In genomic region chr13:100776056-100776419, GRCm38 (mm10) we compare ENCODE assay signal across 8 mouse cellular contexts. TPM values are rescaled to one million over a fixed set of nuclear protein-coding genes. Genes with fewer than 3 reads are reported as not detected.
DNase-seq lines count a peak whose midpoint lies in the region; ATAC-seq and TF ChIP-seq lines count a peak whose summit lies in the region.

No protein-coding gene starts in this region.

- intact Hi-C loops in heart, postnatal 10 days (cut with DNase I) = no loop called here

- H3K27me3 ChIP-seq in heart, embryonic 16.5 days (ENCODE audit: control insufficient read depth, insufficient read depth, low read length) = no peaks in the 10 kb centered on the region
- H3K27me3 ChIP-seq in forebrain, postnatal 0 days (ENCODE audit: insufficient read depth, low read length) = no peaks in the 10 kb centered on the region

- ATAC-seq in heart, embryonic 16.5 days (replicated peaks; ENCODE audit: extremely low read depth, insufficient read depth, low FRiP score) = 0 out of 2 replicates have a peak, but pooled peaks have one; percentile 2
- no peak for ATAC-seq in forebrain, postnatal 0 days

- H3K4me1 ChIP-seq in heart, embryonic 16.5 days (ENCODE audit: control insufficient read depth, insufficient read depth, low read length) = peaks cover 13% of the 10 kb centered on the region
- no peaks in the 10 kb centered on the region; the same call in 1 of the 2 replicates for H3K4me1 ChIP-seq in bone marrow, adult 2 months (ENCODE audit: control insufficient read depth, insufficient read depth, low read length)
- 0 out of 2 replicates have a peak, but pooled peaks cover 3% of the 10 kb centered on the region for H3K4me1 ChIP-seq in forebrain, postnatal 0 days (ENCODE audit: insufficient read depth)

- WGBS in heart, embryonic 16.5 days = 13% methylated on average over 8 of the region's 8 CpGs
- 5% methylated on average over 8 of the region's 8 CpGs for WGBS in bone marrow, adult 2 months
- 12% methylated on average over 8 of the region's 8 CpGs for WGBS in forebrain, postnatal 0 days
- 6% methylated on average over 8 of the region's 8 CpGs for WGBS in macrophage (ENCODE audit: missing documents)

- peak overlapping the region; percentile 91 for H3K4me2 ChIP-seq in heart, embryonic 16.5 days (ENCODE audit: low read depth, low read length)
- H3K4me2 ChIP-seq in forebrain, postnatal 0 days (ENCODE audit: low read depth) = peak overlapping the region; percentile 81

- H3K4me3 ChIP-seq in heart, embryonic 16.5 days (ENCODE audit: low read length) = peak overlapping the region; percentile 96
- peak overlapping the region; percentile 91 for H3K4me3 ChIP-seq in bone marrow, adult 2 months (replicated peaks; ENCODE audit: control insufficient read depth, low read depth, low read length)
- peak overlapping the region; percentile 60 for H3K4me3 ChIP-seq in forebrain, postnatal 0 days (ENCODE audit: low read depth, low read length)
- H3K4me3 ChIP-seq in macrophage (ENCODE audit: inconsistent target) = peak overlapping the region; percentile 82

- H3K27ac ChIP-seq in heart, embryonic 16.5 days (ENCODE audit: low read length) = peak overlapping the region; percentile 19; the same call in 1 of the 2 replicates
- H3K27ac ChIP-seq in bone marrow, adult 2 months (ENCODE audit: control insufficient read depth, insufficient read depth, low read depth, low read length, poor library complexity) = no peak overlapping the region
- peak overlapping the region; percentile 1; the same call in 1 of the 2 replicates for H3K27ac ChIP-seq in forebrain, postnatal 0 days (ENCODE audit: low read depth, low read length)
- H3K27ac ChIP-seq in macrophage = no peak overlapping the region

- no peak for TF ChIP-seq CTCF in bone marrow, adult 2 months (IDR thresholded peaks at IDR 0.05; ENCODE audit: control insufficient read depth, insufficient read depth, low read length)
- no peak for TF ChIP-seq CTCF in forebrain, postnatal 0 days (IDR thresholded peaks at IDR 0.05; ENCODE audit: low read depth)

- DNase-seq in heart, postnatal 10 days = no peak
- DNase-seq in forebrain, postnatal 0 days = no peak
- no peak for DNase-seq in urinary bladder, postnatal 14 days (ENCODE audit: low spot score)
- no peak for DNase-seq in cerebellum, adult 18-20 months
- DNase-seq in kidney, postnatal 10 days = no peak

- peaks cover 8% of the 10 kb centered on the region for H3K79me2 ChIP-seq in macrophage (ENCODE audit: inconsistent target)

- no peak for TF ChIP-seq POLR2A in bone marrow, adult 2 months (IDR thresholded peaks at IDR 0.05; ENCODE audit: borderline replicate concordance, control insufficient read depth, low read depth, low read length)

- peaks cover 5% of the 10 kb centered on the region for H3K36me3 ChIP-seq in heart, embryonic 16.5 days (ENCODE audit: control insufficient read depth, insufficient read depth)
- H3K36me3 ChIP-seq in forebrain, postnatal 0 days (ENCODE audit: insufficient read depth) = no peaks in the 10 kb centered on the region
- H3K36me3 ChIP-seq in macrophage (ENCODE audit: inconsistent target) = no peaks in the 10 kb centered on the region

- H3K9me3 ChIP-seq in heart, embryonic 16.5 days (replicated peaks; ENCODE audit: control insufficient read depth, low read length) = no peaks in the 10 kb centered on the region
- no peaks in the 10 kb centered on the region for H3K9me3 ChIP-seq in forebrain, postnatal 0 days (ENCODE audit: low read length)

- peak overlapping the region; percentile 84 for H3K9ac ChIP-seq in heart, embryonic 16.5 days (ENCODE audit: low read length)
- peak overlapping the region; percentile 26 for H3K9ac ChIP-seq in forebrain, postnatal 0 days

RNA-seq across cellular contexts. Expression of gene Cenph, which starts 0.3 kb away (rescaled TPM):
- 14.6 and 16.7 TPM in 2 replicates for polyA plus RNA-seq in heart, embryonic 16.5 days (2015; fragmentation: Nextera tagmentation; extraction: Ambion mirVana)
- 1 to 10 TPM; 2.1 to 2.8 TPM for total RNA-seq in heart, postnatal 10 days (2021)
- polyA plus RNA-seq in bone marrow, adult 2 months (2011; ENCODE audit: insufficient read depth, insufficient read length, low replicate concordance, missing spikeins) = 50.0 and 67.5 TPM in 2 replicates
- 3.5 and 4.9 TPM in 2 replicates for total RNA-seq in forebrain, postnatal 0 days (2014; rRNA removed)
- 6.8 and 7.7 TPM in 2 replicates for polyA plus RNA-seq in forebrain, postnatal 0 days (2015; fragmentation: Nextera tagmentation; extraction: Ambion mirVana)
- 1 to 10 TPM in 19 of 26 experiments, under 1 TPM in 3, not detected in 4; 0.77 to 10.0 (median 3.6) TPM for total RNA-seq in macrophage (2018; cell fraction: chromatin; rRNA removed)
- total RNA-seq in macrophage (2018; cell fraction: cytosol; rRNA removed) = 1 to 10 TPM in 24 of 26 experiments, under 1 TPM in 2; 0.90 to 2.4 (median 1.5) TPM
- 10 to 100 TPM in 1 of 26 experiments, 1 to 10 TPM in 14, under 1 TPM in 7, not detected in 4; 0.46 to 16.3 (median 1.5) TPM for total RNA-seq in macrophage (2018; cell fraction: nucleus; rRNA removed)
- polyA plus RNA-seq in macrophage (2018) = 0.86 to 7.4 TPM (median 4.3 TPM) in 3 replicates

RNA-seq across cellular contexts. Expression of gene Ccnb1, which starts 10.3 kb away (rescaled TPM):
- polyA plus RNA-seq in heart, embryonic 16.5 days (2015; fragmentation: Nextera tagmentation; extraction: Ambion mirVana) = 187 and 205 TPM in 2 replicates
- total RNA-seq in heart, postnatal 10 days (2021) = 10 to 100 TPM; 19.3 to 27.8 TPM
- 62.2 and 75.7 TPM in 2 replicates for polyA plus RNA-seq in bone marrow, adult 2 months (2011; ENCODE audit: insufficient read depth, insufficient read length, low replicate concordance, missing spikeins)
- 16.5 and 17.1 TPM in 2 replicates for total RNA-seq in forebrain, postnatal 0 days (2014; rRNA removed)
- polyA plus RNA-seq in forebrain, postnatal 0 days (2015; fragmentation: Nextera tagmentation; extraction: Ambion mirVana) = 22.8 and 26.2 TPM in 2 replicates
- 10 to 100 TPM in 2 of 26 experiments, 1 to 10 TPM in 20, under 1 TPM in 4; 0.57 to 31.0 (median 3.5) TPM for total RNA-seq in macrophage (2018; cell fraction: chromatin; rRNA removed)
- 1 to 10 TPM; 1.9 to 9.2 (median 3.3) TPM for total RNA-seq in macrophage (2018; cell fraction: cytosol; rRNA removed)
- 10 to 100 TPM in 1 of 26 experiments, 1 to 10 TPM in 25; 1.4 to 16.0 (median 3.4) TPM for total RNA-seq in macrophage (2018; cell fraction: nucleus; rRNA removed)
- polyA plus RNA-seq in macrophage (2018) = 1.8 to 7.7 TPM (median 6.2 TPM) in 3 replicates

RNA-seq across cellular contexts. Expression of gene Mrps36, which starts 31.6 kb away (rescaled TPM):
- 246 and 254 TPM in 2 replicates for polyA plus RNA-seq in heart, embryonic 16.5 days (2015; fragmentation: Nextera tagmentation; extraction: Ambion mirVana)
- 100 to 1,000 TPM; 163 to 174 TPM for total RNA-seq in heart, postnatal 10 days (2021)
- 35.3 and 44.2 TPM in 2 replicates for polyA plus RNA-seq in bone marrow, adult 2 months (2011; ENCODE audit: insufficient read depth, insufficient read length, low replicate concordance, missing spikeins)
- total RNA-seq in forebrain, postnatal 0 days (2014; rRNA removed) = 33.0 and 63.9 TPM in 2 replicates
- polyA plus RNA-seq in forebrain, postnatal 0 days (2015; fragmentation: Nextera tagmentation; extraction: Ambion mirVana) = 151 and 181 TPM in 2 replicates
- 1 to 10 TPM in 19 of 26 experiments, not detected in 7; 1.1 to 7.2 (median 2.2) TPM for total RNA-seq in macrophage (2018; cell fraction: chromatin; rRNA removed)
- total RNA-seq in macrophage (2018; cell fraction: cytosol; rRNA removed) = 10 to 100 TPM; 47.4 to 77.3 (median 59.6) TPM
- total RNA-seq in macrophage (2018; cell fraction: nucleus; rRNA removed) = 10 to 100 TPM in 8 of 26 experiments, 1 to 10 TPM in 18; 3.0 to 16.2 (median 7.0) TPM
- 71.3 to 93.3 TPM (median 80.4 TPM) in 3 replicates for polyA plus RNA-seq in macrophage (2018)

RNA-seq across cellular contexts. Expression of gene Cdk7, which starts 45.3 kb away (rescaled TPM):
- polyA plus RNA-seq in heart, embryonic 16.5 days (2015; fragmentation: Nextera tagmentation; extraction: Ambion mirVana) = 64.4 and 67.7 TPM in 2 replicates
- 10 to 100 TPM; 29.5 to 34.8 TPM for total RNA-seq in heart, postnatal 10 days (2021)
- polyA plus RNA-seq in bone marrow, adult 2 months (2011; ENCODE audit: insufficient read depth, insufficient read length, low replicate concordance, missing spikeins) = 18.1 and 24.2 TPM in 2 replicates
- 38.0 and 48.2 TPM in 2 replicates for total RNA-seq in forebrain, postnatal 0 days (2014; rRNA removed)
- polyA plus RNA-seq in forebrain, postnatal 0 days (2015; fragmentation: Nextera tagmentation; extraction: Ambion mirVana) = 36.5 and 40.9 TPM in 2 replicates
- total RNA-seq in macrophage (2018; cell fraction: chromatin; rRNA removed) = 100 to 1,000 TPM in 3 of 26 experiments, 10 to 100 TPM in 23; 19.1 to 114 (median 72.1) TPM
- 10 to 100 TPM; 11.1 to 25.5 (median 18.9) TPM for total RNA-seq in macrophage (2018; cell fraction: cytosol; rRNA removed)
- total RNA-seq in macrophage (2018; cell fraction: nucleus; rRNA removed) = 10 to 100 TPM; 19.4 to 70.0 (median 37.2) TPM
- polyA plus RNA-seq in macrophage (2018) = 15.2 to 26.0 TPM (median 24.2 TPM) in 3 replicates

RNA-seq across cellular contexts. Expression of gene Slc30a5, which starts 57.2 kb away (rescaled TPM):
- polyA plus RNA-seq in heart, embryonic 16.5 days (2015; fragmentation: Nextera tagmentation; extraction: Ambion mirVana) = 34.1 and 36.3 TPM in 2 replicates
- 10 to 100 TPM; 28.9 to 32.2 TPM for total RNA-seq in heart, postnatal 10 days (2021)
- 20.7 and 23.2 TPM in 2 replicates for polyA plus RNA-seq in bone marrow, adult 2 months (2011; ENCODE audit: insufficient read depth, insufficient read length, low replicate concordance, missing spikeins)
- 44.8 and 59.7 TPM in 2 replicates for total RNA-seq in forebrain, postnatal 0 days (2014; rRNA removed)
- 16.9 and 23.0 TPM in 2 replicates for polyA plus RNA-seq in forebrain, postnatal 0 days (2015; fragmentation: Nextera tagmentation; extraction: Ambion mirVana)
- 10 to 100 TPM; 22.7 to 86.7 (median 45.4) TPM for total RNA-seq in macrophage (2018; cell fraction: chromatin; rRNA removed)
- total RNA-seq in macrophage (2018; cell fraction: cytosol; rRNA removed) = 10 to 100 TPM; 27.8 to 64.5 (median 42.7) TPM
- total RNA-seq in macrophage (2018; cell fraction: nucleus; rRNA removed) = 10 to 100 TPM; 27.6 to 95.1 (median 53.0) TPM
- 51.0 to 58.9 TPM (median 54.2 TPM) in 3 replicates for polyA plus RNA-seq in macrophage (2018)

Comparison
In these comparisons a context has a peak if more than half of its experiments do, and no peak if none do; other contexts are left out.
1. H3K27ac ChIP-seq: peak in heart, embryonic 16.5 days (single experiment) and forebrain, postnatal 0 days (single experiment); none in bone marrow, adult 2 months (single experiment) and macrophage (single experiment).
2. Peak in every context shown above with its lines, with median percentiles within 50 percentile points of each other: H3K4me3 ChIP-seq.